Mouse (Mus musculus) layer of hippocampus, adult 2 months (tissue): ENCODE results near the gene Rsph10b. TPM values are rescaled to one million over a fixed set of nuclear protein-coding genes. Genes with fewer than 3 reads are reported as not detected.

Experiments used
- DNase-seq, 2 experiments: peaks; one replicate each; pipeline ENCODE4 v3.0.0; 2022; ENCODE audit warnings: low spot score in 2 of 2
- H3K27ac ChIP-seq: fragments of 200-600 bp; 2 replicates; pipeline ENCODE4 v1.8.1; 2022
- H3K4me3 ChIP-seq: fragments of 200-600 bp; 2 replicates; pipeline ENCODE4 v1.8.1; 2022; ENCODE audit warnings: mild to moderate bottlenecking
- CTCF ChIP-seq: fragments of 200-600 bp; conservative IDR thresholded peaks from 2 replicates; pipeline ENCODE4 v1.8.1; 2022; ENCODE audit warnings: antibody characterized with exemption, mild to moderate bottlenecking, moderate library complexity
- total RNA-seq, 2 experiments: library from RNA; stranded (reverse); gene quantifications; 2 replicates each; pipeline ENCODE4 v1.2.3; 2021

The Rsph10b gene
- total RNA-seq, 2 experiments from 2014 or later = 3.6 to 5.2 TPM

GRCm38 (mm10) chr5:143917418-143917817 is 15.4 kb upstream of the Rsph10b start:
- Histone ChIP-seq H3K4me3 (no peak overlapping the region), H3K27ac (no peak overlapping the region)
- peak; percentile 74 for TF ChIP-seq CTCF
- DNase-seq = peak; percentile 14 to 32

DNA sequence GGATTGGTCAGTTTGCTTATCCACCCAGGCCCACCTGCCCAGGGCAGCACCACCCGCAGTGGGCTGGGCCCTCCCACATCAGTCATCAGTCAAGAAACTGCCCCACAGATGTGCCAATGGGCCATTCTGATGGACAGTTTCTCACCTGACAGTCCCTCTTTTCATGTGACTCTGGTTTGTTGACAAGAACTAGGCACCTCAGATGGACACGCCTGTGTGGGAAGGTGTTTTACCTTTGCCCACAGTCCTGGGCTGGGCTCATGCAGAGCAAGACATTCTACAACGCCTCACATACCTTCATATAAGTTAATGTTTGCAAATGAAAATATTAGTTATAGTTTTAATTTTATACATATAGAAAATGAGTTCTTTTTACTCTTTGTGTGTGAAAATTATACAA is 14.7 kb upstream of the Rsph10b start:
- Histone ChIP-seq H3K4me3 (no peak overlapping the region), H3K27ac (no peak overlapping the region)
- TF ChIP-seq CTCF = no peak
- no peak for DNase-seq

DNA sequence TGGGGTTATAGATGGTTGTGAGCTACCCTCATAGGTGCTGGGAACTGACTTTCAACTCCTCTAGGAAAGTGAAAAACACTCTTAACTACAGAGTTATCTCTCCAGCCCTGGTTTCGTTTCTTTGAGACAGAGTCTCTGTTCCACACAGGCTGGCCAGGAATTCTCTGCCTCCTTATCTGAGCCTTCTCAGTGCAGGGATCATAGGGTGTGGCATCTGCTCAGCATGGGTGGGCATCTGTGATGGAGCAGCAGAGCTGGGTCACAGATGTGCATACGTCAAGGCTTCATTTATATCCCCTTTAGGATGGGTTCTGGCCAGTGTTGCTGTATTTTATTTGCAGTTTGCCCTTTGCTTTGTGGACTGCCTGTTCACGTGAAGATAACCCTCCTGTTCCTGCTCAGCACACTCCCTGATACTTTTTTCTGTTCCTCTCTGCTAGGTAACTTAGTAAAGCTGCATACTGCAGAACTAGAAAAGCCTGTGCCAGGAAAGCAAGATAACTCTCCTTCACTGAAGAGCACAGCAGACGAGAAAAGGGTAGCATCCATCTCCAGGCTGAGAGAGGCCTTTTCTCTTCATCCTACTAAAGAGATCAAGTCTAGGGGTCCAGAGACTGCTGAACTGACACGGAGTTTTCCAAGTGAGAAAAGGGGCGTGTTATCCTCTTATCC is 7.9 kb upstream of the Rsph10b start:
- DNase-seq = no peak
- H3K27ac ChIP-seq = no peak overlapping the region
- no peak for TF ChIP-seq CTCF

DNA sequence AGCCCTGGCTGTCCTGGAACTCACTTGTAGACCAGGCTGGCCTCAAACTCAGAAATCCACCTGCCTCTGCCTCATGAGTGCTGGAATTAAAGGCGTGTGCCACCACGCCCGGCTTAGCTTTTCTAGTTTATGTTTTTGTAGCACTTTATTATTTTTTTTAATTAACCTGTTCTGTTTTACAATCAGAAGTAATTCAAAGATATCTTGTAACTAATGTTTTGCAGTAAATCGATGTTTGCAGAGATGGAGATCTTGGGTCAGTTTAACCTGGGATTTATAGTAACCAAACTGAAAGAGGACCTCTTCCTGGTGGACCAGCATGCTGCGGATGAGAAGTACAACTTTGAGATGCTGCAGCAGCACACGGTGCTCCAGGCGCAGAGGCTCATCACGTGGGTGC is 5.0 kb upstream of the Rsph10b start, which contains the start of gene Gm42421:
Gm42421 (plus strand) TSS at position 301 of the 400 bp plus-strand sequence.
- H3K4me3 ChIP-seq = no peak within 1 kb of the TSS
- DNase-seq = no peak
- no peak for TF ChIP-seq CTCF
- no peak within 1 kb of the TSS for H3K27ac ChIP-seq

More for the DNA sequence above, 7.9 kb upstream of the Rsph10b start:
- H3K4me3 ChIP-seq = no peak overlapping the region

- no peak overlapping the region for H3K4me3 ChIP-seq
- DNase-seq = no peak
- H3K27ac ChIP-seq = no peak overlapping the region
- no peak for TF ChIP-seq CTCF
Observed at GRCm38 (mm10) chr5:143929291-143929690, 3.5 kb upstream of the Rsph10b start.

- no peak for TF ChIP-seq CTCF
Observed at GRCm38 (mm10) chr5:143930656-143931055, 2.2 kb upstream of the Rsph10b start.

DNA sequence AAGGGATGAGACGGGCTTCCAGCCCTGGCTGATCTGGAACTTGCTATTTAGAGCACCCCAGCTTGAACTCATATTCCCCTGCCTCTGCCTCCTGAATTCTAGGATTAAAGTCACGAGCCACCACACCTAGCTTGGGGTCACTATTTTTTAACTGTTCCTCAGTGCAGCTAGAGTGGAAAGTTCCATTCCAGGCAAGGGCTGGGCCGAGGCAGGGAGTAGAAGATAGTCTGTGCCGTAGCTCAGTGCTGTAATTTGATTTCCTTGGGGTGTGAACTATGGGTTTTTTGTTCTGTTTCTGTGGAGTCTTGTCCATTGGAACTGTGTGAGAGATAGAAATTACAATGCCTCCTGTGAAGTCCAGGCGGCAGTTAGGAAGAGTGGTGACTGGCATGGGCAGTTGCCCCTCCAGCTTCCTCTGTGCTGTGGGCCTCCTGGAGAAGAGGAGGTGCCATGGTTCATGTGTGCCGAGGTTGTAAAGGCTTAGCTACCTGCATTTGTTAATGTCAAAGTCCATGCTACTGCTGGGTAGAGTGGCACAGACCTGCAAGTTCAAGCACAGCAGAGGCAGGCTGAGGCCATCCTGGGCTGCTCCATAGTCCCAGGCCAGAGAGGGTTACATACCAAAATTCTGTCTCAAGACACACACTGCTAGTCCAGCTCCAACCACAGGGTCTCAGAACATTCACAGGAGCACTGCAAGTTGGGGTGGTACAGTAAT is 813 bp upstream of the Rsph10b start:
- H3K4me3 ChIP-seq = no peak overlapping the region
- TF ChIP-seq CTCF = no peak
- 0 out of 2 replicates have a peak overlapping the region, but pooled peaks have one; percentile 6 for H3K27ac ChIP-seq
- DNase-seq = no peak

More at GRCm38 (mm10) chr5:143930656-143931055, 2.2 kb upstream of the Rsph10b start:
- DNase-seq = no peak
- Histone ChIP-seq H3K27ac (no peak overlapping the region), H3K4me3 (no peak overlapping the region)

DNA sequence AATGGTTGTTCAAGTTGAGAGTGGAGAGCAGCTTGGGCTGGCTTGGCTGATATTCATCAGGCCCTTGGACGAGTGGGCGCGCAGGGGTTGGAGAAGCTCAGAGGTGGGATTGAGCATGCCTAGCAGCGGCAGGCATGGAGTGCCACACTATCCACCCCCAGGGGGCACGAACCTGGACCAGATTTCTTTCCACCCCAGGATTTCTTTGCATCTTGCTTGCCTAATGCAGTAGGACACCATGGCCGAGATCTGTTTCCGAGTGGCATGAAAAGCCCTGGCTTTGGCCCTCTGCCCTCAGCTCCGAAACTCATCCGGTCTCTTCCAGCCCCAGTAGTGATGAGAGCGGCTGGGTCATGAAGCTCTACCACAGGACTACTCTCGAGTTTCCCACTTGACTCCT is 579 bp downstream of the Rsph10b start:
- Histone ChIP-seq H3K27ac (peak overlapping the region; percentile 6; the same call in 1 of the 2 replicates), H3K4me3 (peak overlapping the region; percentile 47)
- DNase-seq = no peak
- no peak for TF ChIP-seq CTCF

DNA sequence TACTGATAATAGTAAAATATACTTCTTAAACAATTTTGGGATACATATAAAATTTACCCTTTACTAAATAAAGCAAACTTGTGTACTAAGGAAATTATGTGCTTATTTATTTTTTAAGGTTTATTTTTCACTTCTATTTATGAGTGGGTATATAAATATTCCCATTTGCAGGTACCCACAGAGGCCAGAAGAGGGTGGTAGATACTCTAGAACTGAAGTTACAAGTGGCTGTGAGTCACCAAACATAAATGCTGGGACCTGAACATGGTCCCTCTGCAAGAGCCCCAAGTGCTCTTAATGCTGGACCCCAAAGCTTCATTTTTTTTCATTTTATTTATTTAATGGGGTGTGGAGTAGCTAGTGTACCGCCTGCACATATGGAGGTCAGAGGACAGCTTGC is 1.0 kb downstream of the Rsph10b start:
- TF ChIP-seq CTCF = peak; percentile 62
- H3K4me3 ChIP-seq = no peak overlapping the region

DNA sequence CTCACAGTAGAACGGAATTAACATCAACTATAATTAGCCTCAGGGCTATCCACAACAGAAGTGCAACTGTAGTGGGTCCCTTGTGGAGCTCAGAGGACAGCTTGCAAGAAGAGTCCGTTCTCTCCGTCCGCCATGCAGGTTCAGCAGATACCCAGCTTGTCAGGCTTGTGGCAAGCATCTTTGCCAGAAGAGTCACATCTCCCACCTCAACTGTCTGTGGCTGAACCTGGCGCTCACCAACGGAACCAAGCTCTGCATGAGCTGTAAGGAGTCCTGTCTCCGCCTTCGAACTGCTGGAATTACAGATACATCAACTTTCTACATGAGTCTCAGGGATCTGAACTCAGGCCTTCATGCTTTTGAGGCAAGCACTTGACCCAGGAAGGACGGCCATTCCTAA is 3.3 kb downstream of the Rsph10b start:
- DNase-seq = no peak
- no peak overlapping the region for H3K27ac ChIP-seq
- H3K4me3 ChIP-seq = no peak overlapping the region
- no peak for TF ChIP-seq CTCF

More for the DNA sequence above, 1.0 kb downstream of the Rsph10b start:
- DNase-seq = no peak
- H3K27ac ChIP-seq = no peak overlapping the region

DNA sequence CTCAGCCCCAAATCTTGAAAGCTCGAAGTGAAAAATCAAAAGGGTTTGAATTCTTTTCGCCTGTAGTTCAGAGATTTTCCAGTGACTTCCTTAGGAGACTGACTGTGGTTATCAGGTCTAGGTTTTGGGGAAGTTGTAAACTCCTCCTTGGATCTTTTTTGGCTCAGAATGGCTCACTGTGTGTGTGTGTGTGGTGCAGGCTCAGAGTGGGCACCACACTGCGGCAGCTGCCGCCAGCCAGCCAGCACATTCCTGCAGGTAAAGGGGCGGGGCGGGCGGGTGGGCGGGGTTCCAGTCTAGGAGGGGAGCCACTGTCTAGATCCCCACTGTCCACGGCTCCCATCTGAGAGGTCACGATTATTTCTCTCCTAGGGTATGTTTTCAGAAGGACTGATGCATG is 8.8 kb downstream of the Rsph10b start:
- no peak for TF ChIP-seq CTCF
- H3K27ac ChIP-seq = no peak overlapping the region
- no peak for DNase-seq
- no peak overlapping the region for H3K4me3 ChIP-seq

DNA sequence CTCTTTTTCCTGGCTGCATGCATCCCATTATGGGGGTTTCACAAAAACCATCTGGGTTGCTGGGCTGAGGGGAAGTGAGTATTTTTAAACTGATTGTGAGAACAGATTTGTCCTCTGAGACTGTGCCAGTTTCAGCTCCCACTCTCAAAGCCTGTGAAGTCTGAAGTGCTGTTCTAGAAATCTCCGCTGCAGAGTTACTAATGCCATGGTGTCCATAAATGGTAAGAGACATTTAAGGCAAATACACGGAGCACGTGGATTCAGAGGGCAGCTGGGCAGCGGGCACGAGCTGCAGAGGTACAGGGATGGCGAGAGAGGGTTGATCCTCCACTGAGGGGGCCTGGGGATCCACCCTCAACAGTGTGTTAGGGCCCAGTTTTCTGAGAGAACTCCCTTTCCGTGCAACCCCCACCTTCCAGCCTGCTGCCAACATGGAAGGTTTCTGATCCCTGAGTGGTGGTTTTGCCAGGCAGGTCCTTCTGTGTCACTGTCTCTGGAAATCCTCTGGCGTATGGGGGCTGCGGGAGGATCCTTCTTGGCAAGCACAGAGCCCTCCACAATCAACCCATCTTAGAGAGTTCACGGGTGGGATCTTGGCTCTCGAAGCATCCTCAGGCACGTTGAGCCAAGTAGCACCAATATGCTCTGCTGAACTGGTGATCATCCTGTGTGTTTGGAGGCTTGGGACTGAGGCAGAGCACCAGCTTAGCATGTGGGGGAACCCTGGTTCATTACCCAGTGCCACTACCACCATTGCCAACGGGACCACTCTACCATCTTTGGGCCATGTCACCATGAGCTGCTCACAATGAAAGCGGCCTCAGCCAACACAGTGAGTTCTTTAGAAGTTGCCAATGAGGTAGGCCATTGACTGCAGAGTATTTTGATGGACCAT is 10.6 kb downstream of the Rsph10b start:
- Histone ChIP-seq H3K27ac (peak overlapping the region; percentile 92), H3K4me3 (no peak overlapping the region; the same call in 1 of the 2 replicates)
- TF ChIP-seq CTCF = no peak
- DNase-seq = peak; percentile 83 to 93

DNA sequence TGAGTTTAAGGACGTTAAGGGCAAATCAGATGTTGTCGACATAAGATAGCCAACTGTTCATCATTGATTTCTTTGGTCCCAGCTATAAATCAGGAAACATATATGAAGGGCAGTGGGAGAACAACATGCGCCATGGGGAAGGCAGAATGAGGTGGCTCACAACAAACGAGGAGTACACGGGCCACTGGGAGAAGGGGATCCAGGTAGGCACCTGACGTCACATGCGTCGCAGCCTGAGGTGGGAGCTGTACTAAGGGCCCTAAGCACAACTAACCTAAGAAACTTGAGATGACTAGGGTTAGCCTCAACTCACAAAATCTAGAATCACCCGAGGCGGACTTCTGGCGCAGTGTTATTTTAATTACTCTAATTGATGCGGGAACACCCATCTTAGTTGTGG is 15.5 kb downstream of the Rsph10b start:
- DNase-seq = no peak
- no peak for TF ChIP-seq CTCF

More for the DNA sequence above, 15.5 kb downstream of the Rsph10b start:
- Histone ChIP-seq H3K27ac (no peak overlapping the region), H3K4me3 (no peak overlapping the region)
